In genomic region chr8:124283644-124284332, GRCm38 (mm10) we compare ENCODE assay signal across 8 mouse cellular contexts. TPM values are rescaled to one million over a fixed set of nuclear protein-coding genes. Genes with fewer than 3 reads are reported as not detected.
DNase-seq lines count a peak whose midpoint lies in the region; ATAC-seq and TF ChIP-seq lines count a peak whose summit lies in the region.

No protein-coding gene starts in this region.

- DNase-seq in layer of hippocampus, adult 2 months (ENCODE audit: low spot score in 2 of 2), result no peak
- no peak for DNase-seq in layer of hippocampus, adult 18-20 months (ENCODE audit: low spot score in 2 of 2)
- DNase-seq in stomach, postnatal 0 days (ENCODE audit: low spot score), result no peak
- no peak for DNase-seq in liver, embryonic 11.5 days (ENCODE audit: low spot score)
- no peak for DNase-seq in frontal cortex, postnatal 10 days (ENCODE audit: low spot score in 2 of 2)
- DNase-seq in adrenal gland, postnatal 4 days (ENCODE audit: low spot score in 2 of 2), result no peak

- no peaks in the 10 kb centered on the region for H3K27me3 ChIP-seq in forebrain, embryonic 12.5 days
- no peaks in the 10 kb centered on the region for H3K27me3 ChIP-seq in limb, embryonic 15.5 days
- no peaks in the 10 kb centered on the region for H3K27me3 ChIP-seq in stomach, postnatal 0 days (ENCODE audit: control insufficient read depth, insufficient read depth, low read length)
- no peaks in the 10 kb centered on the region for H3K27me3 ChIP-seq in liver, embryonic 11.5 days (replicated peaks; ENCODE audit: control insufficient read depth, insufficient read depth, low read length)

- no peaks in the 10 kb centered on the region for H3K9me3 ChIP-seq in forebrain, embryonic 12.5 days
- H3K9me3 ChIP-seq in limb, embryonic 15.5 days, result no peaks in the 10 kb centered on the region
- H3K9me3 ChIP-seq in stomach, postnatal 0 days (ENCODE audit: control insufficient read depth, low read length), result no peaks in the 10 kb centered on the region
- no peaks in the 10 kb centered on the region for H3K9me3 ChIP-seq in liver, embryonic 11.5 days (ENCODE audit: control insufficient read depth, low read length)

- H3K4me3 ChIP-seq in layer of hippocampus, adult 2 months, result no peak overlapping the region
- no peak overlapping the region for H3K4me3 ChIP-seq in forebrain, embryonic 12.5 days (replicated peaks)
- H3K4me3 ChIP-seq in limb, embryonic 15.5 days, result no peak overlapping the region
- H3K4me3 ChIP-seq in stomach, postnatal 0 days (ENCODE audit: low read depth, low read length), result no peak overlapping the region
- H3K4me3 ChIP-seq in liver, embryonic 11.5 days (ENCODE audit: low read depth, low read length), result no peak overlapping the region

- 24% methylated on average over 11 of the region's 11 CpGs for WGBS in forebrain, embryonic 12.5 days
- 60% methylated on average over 11 of the region's 11 CpGs for WGBS in limb, embryonic 15.5 days
- 56% methylated on average over 11 of the region's 11 CpGs for WGBS in stomach, postnatal 0 days
- 70% methylated on average over 11 of the region's 11 CpGs for WGBS in liver, embryonic 11.5 days

- H3K4me1 ChIP-seq in forebrain, embryonic 12.5 days, result peaks cover 86% of the 10 kb centered on the region
- H3K4me1 ChIP-seq in limb, embryonic 15.5 days, result peaks cover 57% of the 10 kb centered on the region
- peaks cover 8% of the 10 kb centered on the region; the same call in 1 of the 2 replicates for H3K4me1 ChIP-seq in stomach, postnatal 0 days (replicated peaks; ENCODE audit: control insufficient read depth, insufficient read depth)
- H3K4me1 ChIP-seq in liver, embryonic 11.5 days (replicated peaks; ENCODE audit: control insufficient read depth, insufficient read depth, low read length), result peaks cover 30% of the 10 kb centered on the region

- TF ChIP-seq CTCF in layer of hippocampus, adult 2 months (conservative IDR thresholded peaks at IDR 0.05), result no peak
- no peak for TF ChIP-seq CTCF in stomach, postnatal 0 days (IDR thresholded peaks at IDR 0.05; ENCODE audit: low read depth)

- peak overlapping the region; percentile 30 for H3K4me2 ChIP-seq in forebrain, embryonic 12.5 days
- no peak overlapping the region for H3K4me2 ChIP-seq in limb, embryonic 15.5 days
- H3K4me2 ChIP-seq in stomach, postnatal 0 days (replicated peaks; ENCODE audit: low read depth), result no peak overlapping the region
- H3K4me2 ChIP-seq in liver, embryonic 11.5 days, result no peak overlapping the region

- TF ChIP-seq EP300 in stomach, postnatal 0 days (optimal IDR thresholded peaks at IDR 0.05), result no peak

- peak overlapping the region; percentile 0; the same call in 1 of the 2 replicates for H3K9ac ChIP-seq in forebrain, embryonic 12.5 days
- no peak overlapping the region for H3K9ac ChIP-seq in limb, embryonic 15.5 days
- no peak overlapping the region for H3K9ac ChIP-seq in stomach, postnatal 0 days (ENCODE audit: low read length)
- H3K9ac ChIP-seq in liver, embryonic 11.5 days (ENCODE audit: low read depth, low read length), result no peak overlapping the region

- peak; percentile 9; the same call in 1 of the 2 replicates for ATAC-seq in forebrain, embryonic 12.5 days (ENCODE audit: low FRiP score)
- ATAC-seq in limb, embryonic 15.5 days (ENCODE audit: insufficient number of reproducible peaks, low FRiP score, low TSS enrichment, low read depth), result no peak
- ATAC-seq in stomach, postnatal 0 days (ENCODE audit: low FRiP score, low TSS enrichment), result no peak
- no peak for ATAC-seq in liver, embryonic 11.5 days (replicated peaks; ENCODE audit: low FRiP score)

- no peaks in the 10 kb centered on the region for H3K36me3 ChIP-seq in forebrain, embryonic 12.5 days (replicated peaks)
- H3K36me3 ChIP-seq in limb, embryonic 15.5 days, result no peaks in the 10 kb centered on the region
- H3K36me3 ChIP-seq in stomach, postnatal 0 days (ENCODE audit: control insufficient read depth, insufficient read depth, low read length), result no peaks in the 10 kb centered on the region
- no peaks in the 10 kb centered on the region for H3K36me3 ChIP-seq in liver, embryonic 11.5 days (ENCODE audit: control insufficient read depth, insufficient read depth, low read length)

- H3K27ac ChIP-seq in layer of hippocampus, adult 2 months, result peak overlapping the region; percentile 11; the same call in 1 of the 2 replicates
- peak overlapping the region; percentile 96 for H3K27ac ChIP-seq in forebrain, embryonic 12.5 days
- peak overlapping the region; percentile 64 for H3K27ac ChIP-seq in limb, embryonic 15.5 days
- peak overlapping the region; percentile 50 for H3K27ac ChIP-seq in stomach, postnatal 0 days (replicated peaks)
- no peak overlapping the region for H3K27ac ChIP-seq in liver, embryonic 11.5 days (ENCODE audit: low read depth, low read length)

RNA-seq across cellular contexts. Expression of gene Galnt2, which starts 52.6 kb away (rescaled TPM):
- total RNA-seq in layer of hippocampus, adult 2 months (2021), result 10 to 100 TPM; 34.5 to 44.5 TPM
- 10 to 100 TPM; 41.5 to 48.8 TPM for total RNA-seq in layer of hippocampus, adult 18-20 months (2021)
- 62.5 and 71.8 TPM in 2 replicates for polyA plus RNA-seq in forebrain, embryonic 12.5 days (2016; fragmentation: Nextera tagmentation; extraction: Ambion mirVana)
- polyA plus RNA-seq in limb, embryonic 15.5 days (2015; fragmentation: Nextera tagmentation; extraction: Ambion mirVana), result 50.2 and 53.1 TPM in 2 replicates
- 48.6 and 48.9 TPM in 2 replicates for polyA plus RNA-seq in stomach, postnatal 0 days (2015; fragmentation: Nextera tagmentation; extraction: Ambion mirVana)
- 46.6 and 48.6 TPM in 2 replicates for polyA plus RNA-seq in liver, embryonic 11.5 days (2014; fragmentation: Nextera tagmentation; extraction: Ambion mirVana)
- 10 to 100 TPM; 65.3 to 81.1 TPM for total RNA-seq in adrenal gland, postnatal 4 days (2021)
